Mouse (Mus musculus) heart, postnatal 0 days (tissue): ENCODE data around the gene Zfp945.

ENCODE experiments used
- CTCF ChIP-seq: IDR thresholded peaks from 2 replicates; pipeline ENCODE4 v1.5.1; 2016; ENCODE audit warnings: antibody characterized with exemption, control low read depth, low read depth
- EP300 ChIP-seq: IDR thresholded peaks from 2 replicates; pipeline ENCODE4 v1.6.1; 2016; ENCODE audit warnings: antibody characterized with exemption, low read depth

GRCm38 (mm10) chr17:22884059-22884698 lies 17.2 kb upstream of the Zfp945 start:
- TF ChIP-seq CTCF (no peak), EP300 (no peak)
